Mouse (Mus musculus) heart, adult 2 months (tissue): ENCODE results near the gene Rnh1.

Experiments
- CTCF ChIP-seq: fragments of 200-600 bp; IDR thresholded peaks from 2 replicates; pipeline ENCODE4 v1.8.1; 2022; ENCODE audit warnings: antibody characterized with exemption, mild to moderate bottlenecking, moderate library complexity
- EP300 ChIP-seq: fragments of 200-500 bp; IDR thresholded peaks from 2 replicates; pipeline ENCODE4 v1.6.1; 2011; ENCODE audit warnings: low read depth, low read length, control low read depth; ENCODE audit not compliant: insufficient read depth

GRCm38 (mm10) chr7:141213133-141213532 lies 40.5 kb upstream of the Rnh1 start:
- TF ChIP-seq EP300 = no peak
- TF ChIP-seq CTCF = no peak
